7 mouse cellular contexts compared by ENCODE assay signal in the genomic region with DNA sequence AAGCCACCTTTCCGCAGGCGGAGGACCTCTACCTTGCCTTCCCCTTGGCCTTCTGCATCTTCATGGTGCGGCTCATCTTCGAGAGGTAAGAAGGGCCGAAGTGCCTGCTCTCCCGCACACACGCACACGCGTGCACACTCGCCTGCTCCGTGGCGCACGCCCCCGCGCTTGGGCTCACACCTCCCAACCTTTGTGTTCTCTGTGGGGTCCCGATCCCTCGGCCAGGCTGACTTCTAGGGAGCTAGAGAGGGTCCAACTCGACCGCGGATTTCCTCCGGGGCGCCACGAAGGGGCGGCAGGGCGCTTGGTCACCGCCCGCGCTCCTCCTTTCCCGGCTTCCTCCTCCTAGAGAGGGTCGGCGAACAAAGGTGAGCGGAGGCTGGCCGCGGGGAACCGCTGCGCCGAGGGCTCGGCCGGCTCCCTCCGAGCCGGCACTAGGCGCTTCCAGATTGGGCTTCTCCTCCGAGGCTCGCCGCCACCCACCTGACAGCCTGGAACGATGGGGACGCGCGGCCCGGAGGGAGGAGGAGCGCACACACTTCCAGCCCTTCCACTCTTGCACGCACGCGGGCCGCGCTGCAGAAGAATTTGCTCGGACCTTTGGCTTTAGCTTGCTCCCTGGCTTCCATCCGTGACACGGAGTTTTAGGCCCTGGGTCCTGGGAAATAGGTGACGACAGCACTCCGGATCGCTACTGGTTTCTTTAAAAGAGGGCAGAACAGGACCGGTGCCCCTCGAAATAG. TPM values are rescaled to one million over a fixed set of nuclear protein-coding genes. Genes with fewer than 3 reads are reported as not detected.
DNase-seq lines count a peak whose midpoint lies in the region; ATAC-seq and TF ChIP-seq lines count a peak whose summit lies in the region.

No protein-coding gene starts in this region.

- H3K27ac ChIP-seq in cortical plate, adult 2 months (ENCODE audit: insufficient read depth, low read length), result peak overlapping the region; percentile 79
- peak overlapping the region; percentile 84 for H3K27ac ChIP-seq in intestine, embryonic 14.5 days (ENCODE audit: low read depth)
- H3K27ac ChIP-seq in limb, embryonic 10.5 days, result peak overlapping the region; percentile 93
- peak overlapping the region; percentile 82 for H3K27ac ChIP-seq in midbrain, embryonic 12.5 days (replicated peaks)

- no peak for TF ChIP-seq POLR2A in cortical plate, adult 2 months (IDR thresholded peaks at IDR 0.05; ENCODE audit: extremely low read depth, insufficient read depth, low read length)

- H3K4me1 ChIP-seq in cortical plate, adult 2 months (ENCODE audit: control insufficient read depth, insufficient read depth, low read length), result peaks cover 1% of the 10 kb centered on the region; the same call in 1 of the 2 replicates
- H3K4me1 ChIP-seq in intestine, embryonic 14.5 days (replicated peaks; ENCODE audit: control insufficient read depth, insufficient read depth, low read length), result 0 out of 2 replicates have a peak, but pooled peaks cover 6% of the 10 kb centered on the region
- H3K4me1 ChIP-seq in limb, embryonic 10.5 days, result peaks cover 27% of the 10 kb centered on the region
- peaks cover 15% of the 10 kb centered on the region for H3K4me1 ChIP-seq in midbrain, embryonic 12.5 days

- H3K36me3 ChIP-seq in intestine, embryonic 14.5 days (ENCODE audit: control insufficient read depth, insufficient read depth, low read length), result no peaks in the 10 kb centered on the region
- H3K36me3 ChIP-seq in limb, embryonic 10.5 days, result no peaks in the 10 kb centered on the region
- H3K36me3 ChIP-seq in midbrain, embryonic 12.5 days, result no peaks in the 10 kb centered on the region

- H3K9ac ChIP-seq in intestine, embryonic 14.5 days (ENCODE audit: low read length), result peak overlapping the region; percentile 73
- peak overlapping the region; percentile 86 for H3K9ac ChIP-seq in midbrain, embryonic 12.5 days (replicated peaks)

- H3K9me3 ChIP-seq in intestine, embryonic 14.5 days (ENCODE audit: control insufficient read depth, low read length), result no peaks in the 10 kb centered on the region
- no peaks in the 10 kb centered on the region for H3K9me3 ChIP-seq in limb, embryonic 10.5 days (replicated peaks)
- H3K9me3 ChIP-seq in midbrain, embryonic 12.5 days, result no peaks in the 10 kb centered on the region

- no peak for TF ChIP-seq CTCF in cortical plate, adult 2 months (IDR thresholded peaks at IDR 0.05; ENCODE audit: extremely low read depth, insufficient read depth, low read length)

- H3K4me2 ChIP-seq in intestine, embryonic 14.5 days (ENCODE audit: low read length), result peak overlapping the region; percentile 72
- H3K4me2 ChIP-seq in midbrain, embryonic 12.5 days (replicated peaks), result peak overlapping the region; percentile 89

- no peaks in the 10 kb centered on the region for H3K27me3 ChIP-seq in intestine, embryonic 14.5 days (replicated peaks; ENCODE audit: control insufficient read depth, insufficient read depth, low read length)
- peaks cover 11% of the 10 kb centered on the region; the same call in 1 of the 2 replicates for H3K27me3 ChIP-seq in limb, embryonic 10.5 days (ENCODE audit: low read depth, poor library complexity, severe bottlenecking)
- H3K27me3 ChIP-seq in midbrain, embryonic 12.5 days, result peaks cover 13% of the 10 kb centered on the region

- DNase-seq in adrenal gland, adult 18-20 months (ENCODE audit: low spot score in 2 of 2), result peak; percentile 48 to 49
- DNase-seq in gastrocnemius, postnatal 36 days, result peak; percentile 13 to 44
- DNase-seq in intestine, embryonic 14.5 days (ENCODE audit: low spot score), result peak; percentile 82
- peak; percentile 77 for DNase-seq in limb, embryonic 10.5 days (ENCODE audit: low spot score)
- DNase-seq in spleen, postnatal 10 days (ENCODE audit: low spot score in 2 of 2), result peak; percentile 17 to 25

- intact Hi-C loops in gastrocnemius, postnatal 36 days (cut with DNase I), result no loop called here

- peak; percentile 73 for ATAC-seq in intestine, embryonic 14.5 days (replicated peaks; ENCODE audit: low FRiP score, low TSS enrichment, low read depth)
- peak; percentile 71 for ATAC-seq in midbrain, embryonic 12.5 days (ENCODE audit: low FRiP score, low read depth)

- peak overlapping the region; percentile 97 for H3K4me3 ChIP-seq in cortical plate, adult 2 months (ENCODE audit: insufficient read depth, low read length)
- H3K4me3 ChIP-seq in intestine, embryonic 14.5 days (ENCODE audit: low read depth, low read length), result peak overlapping the region; percentile 82
- peak overlapping the region; percentile 64 for H3K4me3 ChIP-seq in limb, embryonic 10.5 days
- H3K4me3 ChIP-seq in midbrain, embryonic 12.5 days, result peak overlapping the region; percentile 81

- WGBS in intestine, embryonic 14.5 days, result under 1% methylated on average over 63 of the region's 64 CpGs
- under 1% methylated on average over 64 of the region's 64 CpGs for WGBS in limb, embryonic 10.5 days
- WGBS in midbrain, embryonic 12.5 days, result under 1% methylated on average over 59 of the region's 64 CpGs

RNA-seq across cellular contexts. Expression of a gene that starts 0.7 kb away (rescaled TPM):
- 1 to 10 TPM; 5.2 to 8.2 TPM for total RNA-seq in adrenal gland, adult 18-20 months (2021)
- 25.7 and 26.5 TPM in 2 replicates for polyA plus RNA-seq in cortical plate, adult 2 months (2012; rRNA removed)
- 1 to 10 TPM; 1.6 TPM for total RNA-seq in gastrocnemius, postnatal 36 days (2021)
- polyA plus RNA-seq in intestine, embryonic 14.5 days (2014; fragmentation: Nextera tagmentation; extraction: Ambion mirVana), result 45.0 and 49.0 TPM in 2 replicates
- polyA plus RNA-seq in limb, embryonic 10.5 days (2016; fragmentation: Nextera tagmentation; extraction: Ambion mirVana), result 25.4 and 25.6 TPM in 2 replicates
- polyA plus RNA-seq in midbrain, embryonic 12.5 days (2016; fragmentation: Nextera tagmentation; extraction: Ambion mirVana), result 36.2 and 37.0 TPM in 2 replicates

Comparison
In these comparisons a context has a peak if more than half of its experiments do, and no peak if none do; other contexts are left out.
1. Peak in every context shown above with its lines: DNase-seq, ATAC-seq, H3K4me3 ChIP-seq and H3K27ac ChIP-seq.
2. DNase-seq: peak in every context shown above with its lines; median percentile 82 in intestine, embryonic 14.5 days; 77 in limb, embryonic 10.5 days; 48 in adrenal gland, adult 18-20 months; 28 in gastrocnemius, postnatal 36 days; 21 in spleen, postnatal 10 days.